Mouse (Mus musculus): Measurements from ENCODE around the gene Fah. TPM values are rescaled to one million over a fixed set of nuclear protein-coding genes. Genes with fewer than 3 reads are reported as not detected.

Fah gene
- total and polyA plus RNA-seq, 3 experiments, result 1.4 to 7.3 (median 2.4) TPM

GRCm38 (mm10) chr7:84601331-84601730 is 5.2 kb downstream of the Fah start:
- no peak overlapping the region for H3K4me3 ChIP-seq (ENCODE audit: low read depth, low read length)
- H3K9me3 ChIP-seq (replicated peaks), result no peaks in the 10 kb centered on the region
- H3K36me3 ChIP-seq (replicated peaks), result no peaks in the 10 kb centered on the region
- DNase-seq (ENCODE audit: low spot score) (no peak), ATAC-seq (ENCODE audit: extremely low read depth, insufficient number of reproducible peaks, low FRiP score, poor library complexity, severe bottlenecking) (no peak)
- no peaks in the 10 kb centered on the region; the same call in 1 of the 2 replicates for H3K27me3 ChIP-seq (ENCODE audit: insufficient read depth, low read length)
- peaks cover 25% of the 10 kb centered on the region for H3K4me1 ChIP-seq (ENCODE audit: insufficient read depth, low read depth, low read length)
- no peak for TF ChIP-seq GATA1 (IDR thresholded peaks at IDR 0.05; ENCODE audit: borderline replicate concordance, low read length)
- TF ChIP-seq CTCF (IDR thresholded peaks at IDR 0.05; ENCODE audit: low read depth, low read length), result no peak
- TF ChIP-seq GATA2 (IDR thresholded peaks at IDR 0.05; ENCODE audit: borderline replicate concordance, low read depth, low read length), result no peak
- TF ChIP-seq POLR2AphosphoS5 (IDR thresholded peaks at IDR 0.05; ENCODE audit: insufficient replicate concordance, low read depth, low read length), result no peak
- TF ChIP-seq TAL1 (conservative IDR thresholded peaks at IDR 0.05; ENCODE audit: low read depth, low read length), result no peak

GRCm38 (mm10) chr7:84600631-84601030 is 5.9 kb downstream of the Fah start:
- Histone ChIP-seq H3K4me3 (ENCODE audit: low read depth, low read length) (no peak overlapping the region), H3K36me3 (replicated peaks) (no peaks in the 10 kb centered on the region), H3K9me3 (replicated peaks) (no peaks in the 10 kb centered on the region), H3K4me1 (ENCODE audit: insufficient read depth, low read depth, low read length) (peaks cover 18% of the 10 kb centered on the region), H3K27me3 (ENCODE audit: insufficient read depth, low read length) (no peaks in the 10 kb centered on the region; the same call in 1 of the 2 replicates)
- TF ChIP-seq CTCF (IDR thresholded peaks at IDR 0.05; ENCODE audit: low read depth, low read length), result no peak
- TF ChIP-seq GATA2 (IDR thresholded peaks at IDR 0.05; ENCODE audit: borderline replicate concordance, low read depth, low read length), result no peak
- TF ChIP-seq GATA1 (IDR thresholded peaks at IDR 0.05; ENCODE audit: borderline replicate concordance, low read length), result no peak
- DNase-seq (ENCODE audit: low spot score), result no peak
- no peak for ATAC-seq (ENCODE audit: extremely low read depth, insufficient number of reproducible peaks, low FRiP score, poor library complexity, severe bottlenecking)

- Histone ChIP-seq H3K4me3 (ENCODE audit: low read depth, low read length) (no peak overlapping the region), H3K27me3 (ENCODE audit: insufficient read depth, low read length) (no peaks in the 10 kb centered on the region; the same call in 1 of the 2 replicates), H3K4me1 (ENCODE audit: insufficient read depth, low read depth, low read length) (peaks cover 14% of the 10 kb centered on the region), H3K36me3 (replicated peaks) (no peaks in the 10 kb centered on the region), H3K9me3 (replicated peaks) (no peaks in the 10 kb centered on the region)
- no peak for ATAC-seq (ENCODE audit: extremely low read depth, insufficient number of reproducible peaks, low FRiP score, poor library complexity, severe bottlenecking)
- no peak for DNase-seq (ENCODE audit: low spot score)
- TF ChIP-seq CTCF (IDR thresholded peaks at IDR 0.05; ENCODE audit: low read depth, low read length) (no peak), POLR2AphosphoS5 (IDR thresholded peaks at IDR 0.05; ENCODE audit: insufficient replicate concordance, low read depth, low read length) (no peak), GATA1 (IDR thresholded peaks at IDR 0.05; ENCODE audit: borderline replicate concordance, low read length) (no peak), TAL1 (conservative IDR thresholded peaks at IDR 0.05; ENCODE audit: low read depth, low read length) (no peak), GATA2 (IDR thresholded peaks at IDR 0.05; ENCODE audit: borderline replicate concordance, low read depth, low read length) (no peak)
These were observed 9.9 kb downstream of the Fah start for GRCm38 (mm10) chr7:84596633-84597032.

GRCm38 (mm10) chr7:84596002-84596401 is 10.5 kb downstream of the Fah start:
- DNase-seq (ENCODE audit: low spot score) (no peak), ATAC-seq (ENCODE audit: extremely low read depth, insufficient number of reproducible peaks, low FRiP score, poor library complexity, severe bottlenecking) (no peak)
- no peaks in the 10 kb centered on the region for H3K36me3 ChIP-seq (replicated peaks)
- no peaks in the 10 kb centered on the region; the same call in 1 of the 2 replicates for H3K27me3 ChIP-seq (ENCODE audit: insufficient read depth, low read length)
- no peaks in the 10 kb centered on the region for H3K9me3 ChIP-seq (replicated peaks)
- no peak overlapping the region for H3K4me3 ChIP-seq (ENCODE audit: low read depth, low read length)
- TF ChIP-seq GATA1 (IDR thresholded peaks at IDR 0.05; ENCODE audit: borderline replicate concordance, low read length), result no peak
- no peak for TF ChIP-seq POLR2AphosphoS5 (IDR thresholded peaks at IDR 0.05; ENCODE audit: insufficient replicate concordance, low read depth, low read length)
- no peak for TF ChIP-seq TAL1 (conservative IDR thresholded peaks at IDR 0.05; ENCODE audit: low read depth, low read length)
- TF ChIP-seq CTCF (IDR thresholded peaks at IDR 0.05; ENCODE audit: low read depth, low read length), result no peak
- no peak for TF ChIP-seq GATA2 (IDR thresholded peaks at IDR 0.05; ENCODE audit: borderline replicate concordance, low read depth, low read length)
- H3K4me1 ChIP-seq (ENCODE audit: insufficient read depth, low read depth, low read length), result peaks cover 14% of the 10 kb centered on the region

GRCm38 (mm10) chr7:84594917-84595303 is 11.6 kb downstream of the Fah start:
- ATAC-seq (ENCODE audit: extremely low read depth, insufficient number of reproducible peaks, low FRiP score, poor library complexity, severe bottlenecking), result no peak
- TF ChIP-seq POLR2AphosphoS5 (IDR thresholded peaks at IDR 0.05; ENCODE audit: insufficient replicate concordance, low read depth, low read length) (no peak), TAL1 (conservative IDR thresholded peaks at IDR 0.05; ENCODE audit: low read depth, low read length) (no peak), CTCF (IDR thresholded peaks at IDR 0.05; ENCODE audit: low read depth, low read length) (no peak), GATA1 (IDR thresholded peaks at IDR 0.05; ENCODE audit: borderline replicate concordance, low read length) (no peak), GATA2 (IDR thresholded peaks at IDR 0.05; ENCODE audit: borderline replicate concordance, low read depth, low read length) (no peak)
- Histone ChIP-seq H3K36me3 (replicated peaks) (no peaks in the 10 kb centered on the region), H3K4me1 (ENCODE audit: insufficient read depth, low read depth, low read length) (peaks cover 18% of the 10 kb centered on the region), H3K27me3 (ENCODE audit: insufficient read depth, low read length) (peaks cover 2% of the 10 kb centered on the region), H3K4me3 (ENCODE audit: low read depth, low read length) (no peak overlapping the region), H3K9me3 (replicated peaks) (no peaks in the 10 kb centered on the region)
- DNase-seq (ENCODE audit: low spot score), result no peak

- Histone ChIP-seq H3K9me3 (replicated peaks) (no peaks in the 10 kb centered on the region), H3K4me3 (ENCODE audit: low read depth, low read length) (no peak overlapping the region), H3K4me1 (ENCODE audit: insufficient read depth, low read depth, low read length) (peaks cover 22% of the 10 kb centered on the region), H3K27me3 (ENCODE audit: insufficient read depth, low read length) (peaks cover 4% of the 10 kb centered on the region), H3K36me3 (replicated peaks) (no peaks in the 10 kb centered on the region)
- ATAC-seq (ENCODE audit: extremely low read depth, insufficient number of reproducible peaks, low FRiP score, poor library complexity, severe bottlenecking) (peak; percentile 85), DNase-seq (ENCODE audit: low spot score) (peak; percentile 58)
- peak; percentile 53 for TF ChIP-seq CTCF (IDR thresholded peaks at IDR 0.05; ENCODE audit: low read depth, low read length)
- TF ChIP-seq GATA1 (IDR thresholded peaks at IDR 0.05; ENCODE audit: borderline replicate concordance, low read length), result no peak
- TF ChIP-seq TAL1 (conservative IDR thresholded peaks at IDR 0.05; ENCODE audit: low read depth, low read length), result no peak
These were observed 12.2 kb downstream of the Fah start for GRCm38 (mm10) chr7:84594087-84594916.
